Mouse (Mus musculus) adipocyte (in vitro differentiated cells): ENCODE measurements around the gene Dlx3.
A peak's percentile ranks its signal among the peaks of the same experiment; 100 is the strongest.

Source experiments
- DNase-seq: peaks from one replicate; pipeline ENCODE4 v3.0.0-alpha.2; 2016; ENCODE audit warnings: low spot score

Gene Dlx3

DNA sequence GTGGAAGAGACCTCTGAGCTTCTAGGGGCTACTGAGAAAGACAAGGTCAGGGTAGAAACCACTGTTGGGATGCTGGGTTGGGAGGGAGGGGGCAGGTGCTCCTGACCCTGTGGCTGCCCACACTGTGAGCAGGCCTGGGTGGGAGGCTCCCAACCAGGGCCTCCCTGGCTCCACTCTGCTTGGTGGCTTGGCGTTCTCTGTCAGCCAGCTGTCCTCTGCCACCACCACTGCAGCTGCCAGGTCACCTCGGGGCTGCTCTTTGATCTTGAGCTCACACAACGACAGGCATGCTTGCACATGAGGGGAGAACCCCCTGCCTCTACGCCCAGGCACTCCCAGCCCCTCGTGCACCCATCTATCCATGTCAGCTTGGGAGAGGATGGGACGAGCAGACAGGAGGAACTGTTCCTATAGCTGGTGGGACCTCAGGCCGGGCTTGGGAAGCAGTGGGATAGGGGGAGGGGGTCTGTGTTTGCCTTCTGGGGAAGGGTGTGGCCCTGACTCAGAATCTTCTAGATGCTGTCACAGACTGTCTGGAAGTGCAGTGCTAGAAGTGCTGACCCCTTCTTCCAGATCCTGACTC is 5.5 kb downstream of the Dlx3 start:
- DNase-seq, result no peak

DNA sequence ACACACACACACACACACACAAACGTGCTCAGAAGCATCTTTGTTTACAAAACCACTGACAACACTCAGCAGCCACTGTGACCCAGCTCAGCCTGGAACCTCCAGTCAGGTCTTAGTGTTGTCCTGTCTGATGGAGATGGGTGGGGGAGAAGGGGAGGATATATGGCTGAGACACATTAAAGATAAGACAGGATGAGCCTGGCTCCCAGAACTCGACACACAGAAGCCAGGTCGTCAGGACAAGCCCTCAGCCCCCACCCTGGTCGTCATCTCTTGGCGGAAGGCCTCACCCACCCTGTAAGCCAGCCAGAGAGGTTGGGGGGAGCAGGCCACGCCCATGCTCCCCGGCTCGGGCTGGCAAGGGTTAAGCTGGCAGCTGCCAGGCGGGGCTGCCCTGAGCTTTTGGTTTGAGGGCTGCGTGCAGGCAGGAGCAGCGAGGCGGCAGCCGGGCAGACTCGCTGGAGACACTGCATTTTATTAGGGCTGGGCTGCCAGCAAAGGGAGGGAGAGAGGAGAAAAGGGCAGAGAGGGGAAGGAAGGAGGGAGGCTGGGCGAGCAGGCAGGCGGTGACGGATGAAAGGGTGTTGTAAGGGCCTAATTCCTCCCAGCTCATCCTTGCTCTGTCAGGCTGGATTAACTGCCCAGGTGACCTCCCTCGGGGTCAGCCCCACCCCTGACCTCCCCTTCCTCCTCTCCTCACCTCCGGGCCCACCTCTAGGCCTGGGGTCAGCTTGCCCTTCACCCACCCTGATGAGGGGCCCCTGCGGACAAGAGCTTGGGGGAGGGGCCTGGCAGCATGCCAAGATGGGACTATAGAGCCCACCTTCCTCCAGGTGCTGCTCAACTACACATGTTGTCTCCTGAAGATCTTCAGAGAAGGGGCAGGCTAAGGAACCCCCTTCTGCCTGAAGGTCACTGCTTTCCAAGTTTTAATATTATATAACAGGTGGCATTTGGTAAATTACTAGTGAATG is 6.6 kb downstream of the Dlx3 start:
- DNase-seq, result peak; percentile 43

- DNase-seq, result no peak
These were observed 8.4 kb downstream of the Dlx3 start for GRCm38 (mm10) chr11:95128359-95128758.

- DNase-seq, result no peak
These were observed 10.8 kb downstream of the Dlx3 start for GRCm38 (mm10) chr11:95130668-95131252.

- no peak for DNase-seq
These were observed 13.4 kb downstream of the Dlx3 start for GRCm38 (mm10) chr11:95133321-95133720.

GRCm38 (mm10) chr11:95137281-95137680 is 17.4 kb downstream of the Dlx3 start:
- no peak for DNase-seq

DNA sequence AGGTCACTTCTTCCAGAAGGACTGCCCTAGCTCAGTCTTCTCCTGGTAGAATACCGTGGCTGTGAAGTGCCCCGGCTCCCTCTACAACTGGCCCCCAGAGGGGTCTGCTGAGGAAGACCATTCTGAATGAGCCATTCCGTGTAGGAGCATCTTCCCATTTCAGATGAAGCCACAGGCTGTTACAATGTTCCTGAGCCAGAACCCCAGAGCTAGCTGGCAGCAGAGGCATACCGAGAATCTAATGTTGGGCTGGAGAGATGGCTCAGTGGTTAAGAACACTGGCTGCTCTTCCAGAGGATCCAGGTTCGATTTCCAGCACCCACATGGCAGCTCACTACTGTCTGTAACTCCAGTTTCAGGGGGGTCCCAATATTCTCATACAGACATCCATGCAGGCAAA is 20.0 kb downstream of the Dlx3 start:
- DNase-seq, result no peak

DNA sequence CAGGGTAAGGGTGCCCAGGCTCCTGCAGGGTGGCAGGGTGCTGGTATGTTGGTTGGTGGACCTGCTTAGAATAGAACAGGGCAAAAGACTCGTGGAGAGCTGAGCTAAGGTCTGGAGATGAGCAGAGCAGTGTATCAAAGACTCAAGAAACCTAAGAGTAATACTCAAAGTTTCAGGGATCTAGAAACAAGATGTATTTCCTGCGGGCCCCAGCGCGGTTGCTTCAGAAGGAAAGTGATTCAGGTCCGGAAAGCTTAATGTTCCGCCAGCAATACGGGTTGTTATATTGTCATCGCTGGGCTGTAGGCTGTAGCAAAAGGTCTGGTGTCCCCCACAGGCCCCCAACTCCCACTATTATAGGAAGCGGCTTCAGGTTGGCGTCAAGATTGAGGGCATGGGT is 22.3 kb downstream of the Dlx3 start:
- no peak for DNase-seq

GRCm38 (mm10) chr11:95142980-95143575 is 23.2 kb downstream of the Dlx3 start:
- DNase-seq, result no peak

DNA sequence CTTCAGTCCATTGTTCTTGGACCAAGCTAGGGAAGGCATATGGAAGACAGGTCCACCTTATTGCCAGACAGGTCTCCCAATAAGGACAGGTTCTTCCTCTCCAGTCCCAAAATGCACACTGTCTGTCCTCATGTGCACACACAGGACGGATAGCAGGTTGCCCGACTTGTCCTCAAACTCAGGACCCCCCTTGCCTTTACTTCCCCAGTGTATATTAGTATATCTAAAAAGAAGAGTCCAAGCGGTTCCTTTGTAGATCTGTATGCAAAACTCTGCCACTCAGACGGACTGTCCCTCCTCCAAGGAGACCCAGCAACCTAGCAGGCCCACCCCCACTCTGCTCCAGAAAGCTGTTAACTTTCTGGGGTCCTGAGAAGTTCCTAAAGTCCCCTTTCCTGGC is 23.7 kb downstream of the Dlx3 start:
- DNase-seq, result no peak

DNA sequence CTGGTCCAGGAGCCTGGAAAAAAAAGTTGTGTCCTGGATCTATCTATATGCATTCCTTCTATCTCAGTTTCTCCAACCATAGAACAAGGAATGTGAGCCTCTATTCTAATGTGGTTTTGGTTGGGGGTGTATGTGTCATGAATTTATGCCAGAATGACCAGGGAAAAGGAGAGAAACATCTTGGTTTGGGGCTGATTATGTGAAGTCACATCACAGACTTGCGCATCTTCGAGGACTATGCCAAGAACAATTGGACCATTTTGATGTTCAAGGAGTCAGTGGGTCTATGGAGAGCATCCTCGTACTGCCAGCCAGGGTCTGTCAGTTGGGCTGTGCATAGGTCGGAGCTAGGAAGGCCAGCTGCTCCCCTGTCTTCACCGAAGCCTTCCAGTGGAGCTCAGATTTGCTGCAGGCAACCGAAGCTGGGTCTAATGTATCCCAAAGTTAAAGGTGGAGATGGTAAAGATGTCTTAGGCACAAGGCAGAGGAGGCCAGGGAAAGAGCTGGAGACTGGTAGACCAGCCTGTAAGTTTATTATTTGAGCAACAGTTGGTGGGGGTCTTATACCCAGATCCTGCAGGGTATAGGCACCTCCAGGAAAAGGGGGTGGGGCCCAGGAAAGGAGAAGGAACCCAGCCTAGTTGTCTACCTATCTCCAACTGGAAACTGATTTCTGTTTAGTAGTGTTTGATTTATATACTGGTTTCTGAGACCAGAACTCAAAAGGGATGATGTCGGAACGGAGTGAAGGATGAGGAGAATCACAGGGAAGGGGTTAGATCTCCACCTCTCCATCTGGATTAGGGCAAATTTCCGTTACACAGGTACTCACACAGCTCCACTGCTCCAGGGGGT is 24.4 kb downstream of the Dlx3 start:
- no peak for DNase-seq

DNA sequence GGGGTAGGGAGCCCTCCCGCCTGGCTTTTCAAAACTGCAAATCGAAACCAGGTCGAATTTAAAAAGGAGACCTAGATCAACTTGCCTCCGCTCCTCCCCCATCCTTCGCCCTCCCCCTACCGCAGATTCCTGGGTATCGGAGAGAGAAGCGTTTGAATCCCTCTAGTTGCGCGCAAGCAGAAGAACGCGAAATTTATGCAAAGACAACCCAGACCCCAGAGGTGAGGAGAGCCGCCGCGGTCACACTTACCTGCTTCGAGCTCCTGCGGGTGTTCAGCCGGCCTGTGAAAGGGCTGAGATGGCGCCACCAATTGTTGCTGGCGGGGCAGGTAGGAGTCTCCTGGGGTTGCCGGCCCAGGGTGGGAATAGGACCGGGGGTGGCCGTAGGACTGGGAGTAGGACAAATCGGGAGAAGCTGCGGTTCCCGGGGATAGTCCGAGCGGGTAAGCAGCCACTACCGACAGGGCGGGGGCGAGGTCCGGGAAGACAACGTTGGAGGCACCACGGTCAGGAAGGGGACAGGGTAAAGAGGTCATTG is 25.1 kb downstream of the Dlx3 start:
- no peak for DNase-seq

DNA sequence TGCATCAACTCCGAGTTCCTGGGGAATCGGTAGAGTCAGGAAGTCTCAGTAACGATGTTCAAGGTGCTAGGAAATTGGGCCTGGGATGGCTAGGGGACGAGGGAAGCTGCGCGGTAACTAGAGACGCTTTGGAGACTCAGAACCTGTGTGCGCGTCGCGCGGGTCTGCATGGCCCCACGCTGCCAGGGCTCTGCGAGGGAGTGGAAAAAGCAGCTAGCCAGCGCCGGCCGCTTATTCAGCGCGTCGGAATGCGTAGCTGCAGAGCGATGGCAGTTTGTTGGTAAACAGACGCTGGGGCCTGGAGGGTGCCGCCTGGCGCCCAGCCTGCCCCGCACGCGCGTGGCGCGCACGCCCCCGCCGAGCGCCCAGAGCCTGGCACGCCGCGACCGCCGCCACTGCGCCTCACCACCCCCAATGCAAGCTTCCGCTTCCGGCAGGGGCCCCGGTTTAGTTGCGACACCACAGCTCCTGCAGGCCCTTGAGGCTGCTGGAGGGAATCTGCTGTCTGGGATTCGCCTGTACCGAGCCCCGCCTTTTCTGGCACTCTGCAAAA is 26.0 kb downstream of the Dlx3 start, which contains the start of gene Dlx4:
Gene Dlx4 (minus strand): TSS at position 413 of the 553 bp plus-strand sequence.
- DNase-seq, result peak; percentile 54

DNA sequence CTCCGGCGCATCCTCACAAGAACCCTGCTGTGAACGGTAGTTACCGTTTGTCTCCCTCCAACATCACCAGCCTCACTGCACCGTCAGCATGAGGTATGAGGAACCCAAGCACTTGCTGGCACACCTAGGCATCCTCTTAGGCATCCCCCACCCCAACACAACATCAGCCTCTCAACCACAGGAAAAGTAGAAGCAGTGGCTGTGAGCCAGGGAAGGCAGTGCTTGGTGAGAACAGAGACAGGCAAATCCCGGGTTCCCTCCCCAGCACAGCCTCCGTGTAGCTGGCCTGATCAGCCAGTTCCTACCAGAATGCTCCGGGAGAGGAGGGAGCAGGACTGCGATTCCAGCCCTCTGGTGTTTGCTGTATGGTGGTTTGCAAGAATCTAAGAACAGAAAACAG is 28.8 kb downstream of the Dlx3 start:
- no peak for DNase-seq

DNA sequence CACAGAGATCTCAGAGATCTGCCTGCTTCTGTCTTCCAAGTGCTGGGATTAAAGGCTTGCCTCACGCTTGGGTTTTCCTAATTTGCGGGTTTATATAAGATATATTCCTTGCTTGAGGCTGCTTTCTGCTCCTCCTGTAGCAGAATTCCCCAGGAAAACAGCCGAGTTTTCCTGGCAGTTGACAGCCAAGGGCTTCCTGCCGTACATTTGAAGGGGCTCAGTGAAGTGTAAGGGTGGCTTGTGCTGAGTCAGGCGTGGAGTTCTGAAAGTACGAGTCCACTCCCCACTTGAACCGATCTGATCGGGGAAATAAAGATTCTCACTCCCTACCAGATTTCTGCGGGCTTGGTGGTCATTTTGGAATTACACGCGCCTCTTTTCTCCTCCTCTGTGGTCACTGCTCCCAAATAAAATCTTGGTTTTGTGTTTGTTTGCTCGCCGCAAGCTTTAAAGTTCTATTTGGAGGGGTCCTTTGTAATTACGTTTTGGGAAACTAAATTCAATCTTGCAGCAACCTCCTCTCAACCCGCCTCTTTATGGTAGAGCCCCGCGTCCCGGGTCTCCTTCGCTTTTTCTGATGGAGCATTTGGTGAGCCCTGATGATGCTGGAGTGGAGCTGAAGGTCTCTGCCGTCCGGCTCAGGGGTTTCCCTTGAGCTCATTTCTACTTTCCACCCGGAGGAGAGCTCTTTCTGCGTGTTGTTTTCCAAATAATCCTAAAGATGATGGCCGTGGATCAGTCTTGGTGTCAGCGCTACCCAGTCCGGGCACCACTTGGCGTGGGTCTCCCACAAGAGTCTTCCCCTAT is 29.7 kb downstream of the Dlx3 start:
- DNase-seq, result no peak

DNA sequence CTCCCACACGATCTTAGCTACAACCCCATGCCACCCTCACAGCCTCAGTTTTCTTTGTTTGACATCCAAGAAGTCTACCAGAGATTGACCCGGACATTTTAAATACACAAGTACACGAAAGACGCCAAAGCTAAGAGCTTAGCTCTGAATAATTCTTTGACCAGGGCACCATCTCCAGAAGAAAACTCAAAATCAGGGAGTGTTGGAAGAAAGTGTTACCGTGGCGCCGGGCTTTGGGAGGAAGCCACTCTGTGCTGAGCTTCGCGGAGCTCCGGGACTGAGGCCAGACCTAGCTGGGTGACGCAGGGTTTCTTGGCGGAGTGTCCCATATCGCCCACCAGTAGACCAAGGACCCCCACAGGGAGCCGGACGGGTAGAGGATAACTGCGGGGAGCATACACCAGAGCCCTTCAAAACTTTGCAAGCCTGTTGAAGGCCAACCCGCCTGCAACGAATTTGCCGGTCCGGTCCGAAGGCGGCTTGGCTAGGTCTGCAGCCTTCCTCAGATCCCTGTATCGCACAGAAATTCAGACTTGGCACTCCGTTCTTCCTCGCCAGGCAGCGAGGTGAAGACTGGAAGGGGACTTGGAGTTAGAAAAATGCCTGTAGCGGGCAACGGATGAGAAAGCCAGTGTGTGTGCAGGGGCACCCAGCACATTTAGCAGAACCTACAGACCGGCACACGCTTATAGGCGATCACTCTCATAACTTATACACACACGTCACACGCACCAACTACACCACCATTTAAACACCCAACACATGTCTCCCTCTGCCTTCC is 30.5 kb downstream of the Dlx3 start:
- DNase-seq, result no peak

DNA sequence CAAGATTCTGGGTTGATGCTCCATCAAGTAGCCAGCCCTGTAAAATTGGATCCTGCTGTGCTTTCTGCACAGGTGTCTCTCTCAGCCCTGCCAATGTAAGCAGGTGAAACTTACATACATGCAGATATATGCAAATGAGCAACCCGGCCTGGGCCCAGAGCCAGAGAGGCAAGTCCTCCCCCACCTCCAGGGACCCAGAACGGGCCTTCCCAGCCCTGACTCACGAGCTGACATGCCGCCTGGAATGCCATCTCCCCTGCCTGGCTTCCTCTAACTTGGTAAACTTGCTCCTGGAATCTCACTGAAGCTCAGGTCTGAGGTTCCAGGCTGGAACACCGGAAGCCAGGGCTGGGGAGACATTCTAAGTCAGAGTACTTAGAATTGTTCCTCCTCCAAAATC is 33.2 kb downstream of the Dlx3 start:
- peak; percentile 17 for DNase-seq

- peak; percentile 50 for DNase-seq
These were observed 33.8 kb downstream of the Dlx3 start for GRCm38 (mm10) chr11:95153681-95154080.

GRCm38 (mm10) chr11:95155511-95155910 is 35.6 kb downstream of the Dlx3 start:
- no peak for DNase-seq
